ENCODE assay signal across 30 mouse cellular contexts in the genomic region with DNA sequence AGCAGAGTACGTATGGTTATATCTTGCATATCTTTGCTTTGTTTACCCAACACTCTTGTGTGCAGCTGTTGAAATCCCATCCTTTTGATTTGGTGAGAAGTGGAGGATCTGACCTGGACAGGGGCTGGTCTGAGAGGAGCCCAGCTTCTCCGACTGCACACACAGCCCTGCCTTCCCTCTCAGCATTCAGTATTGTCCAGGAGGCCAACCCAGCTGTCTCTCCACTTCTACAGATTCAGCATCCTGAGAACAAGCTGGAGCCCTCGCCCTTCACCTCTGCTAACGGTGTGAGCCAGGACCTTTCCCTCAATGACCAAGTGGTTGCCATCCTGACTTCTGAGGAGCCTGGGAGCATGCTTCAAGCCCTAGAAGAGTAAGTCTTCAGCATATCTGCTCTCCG. TPM values are rescaled to one million over a fixed set of nuclear protein-coding genes. Genes with fewer than 3 reads are reported as not detected.
"Had no signal": no experiment of that assay in that cellular context is flagged by ENCODE, and none has a peak within 500 bp of the region (broad histone marks: within the 10 kb centered on the region; RNA-seq: fewer than 3 reads in every experiment).

No protein-coding gene starts in this region.

- ATAC-seq: forebrain, embryonic 13.5 days; forebrain, embryonic 14.5 days; forebrain, embryonic 15.5 days; forebrain, embryonic 16.5 days; forebrain, postnatal 0 days had no signal

- H3K27me3 ChIP-seq: embryonic facial prominence, embryonic 12.5 days; embryonic facial prominence, embryonic 13.5 days; embryonic facial prominence, embryonic 15.5 days; forebrain, embryonic 12.5 days; forebrain, embryonic 13.5 days; forebrain, embryonic 15.5 days had no signal

- H3K9me3 ChIP-seq: embryonic facial prominence, embryonic 10.5 days; embryonic facial prominence, embryonic 12.5 days; embryonic facial prominence, embryonic 13.5 days; embryonic facial prominence, embryonic 15.5 days; forebrain, embryonic 10.5 days; forebrain, embryonic 12.5 days; forebrain, embryonic 13.5 days; forebrain, embryonic 15.5 days had no signal

- H3K4me3 ChIP-seq: embryonic facial prominence, embryonic 10.5 days; embryonic facial prominence, embryonic 12.5 days; embryonic facial prominence, embryonic 13.5 days; embryonic facial prominence, embryonic 15.5 days; erythroblast, embryonic 14.5 days; forebrain, embryonic 10.5 days; forebrain, embryonic 12.5 days; forebrain, embryonic 13.5 days; forebrain, embryonic 15.5 days; gastrocnemius, adult 2 months; heart, adult 2 months had no signal

- H3K4me1 ChIP-seq: embryonic facial prominence, embryonic 10.5 days; forebrain, embryonic 10.5 days; forebrain, embryonic 12.5 days had no signal

- DNase-seq: cerebellum, adult 2 months; cerebellum, adult 8-10 months; cerebellum, adult 9-10 months; cerebellum, adult 9-11 months; cerebellum, postnatal 10 days; cerebellum, postnatal 14 days; cerebellum, postnatal 25 days; cerebellum, postnatal 36 days; embryo, embryonic 11 days; forebrain, postnatal 0 days; gastrocnemius, adult 2 months; gastrocnemius, postnatal 10 days; gastrocnemius, postnatal 14 days; gastrocnemius, postnatal 25 days; gastrocnemius, postnatal 36 days; heart, adult 18-20 months; heart, adult 2 months had no signal

- H3K9ac ChIP-seq: embryonic facial prominence, embryonic 12.5 days; embryonic facial prominence, embryonic 13.5 days; embryonic facial prominence, embryonic 15.5 days; forebrain, embryonic 12.5 days; forebrain, embryonic 13.5 days; forebrain, embryonic 15.5 days; forebrain, postnatal 0 days had no signal

- H3K36me3 ChIP-seq: forebrain, embryonic 15.5 days had no signal

- H3K27ac ChIP-seq: embryonic facial prominence, embryonic 10.5 days; embryonic facial prominence, embryonic 12.5 days; embryonic facial prominence, embryonic 13.5 days; embryonic facial prominence, embryonic 15.5 days; forebrain, embryonic 10.5 days; forebrain, embryonic 12.5 days; forebrain, embryonic 13.5 days; forebrain, embryonic 15.5 days; gastrocnemius, adult 2 months; heart, adult 2 months had no signal

- H3K4me2 ChIP-seq: embryonic facial prominence, embryonic 12.5 days; embryonic facial prominence, embryonic 13.5 days; embryonic facial prominence, embryonic 15.5 days; forebrain, embryonic 12.5 days; forebrain, embryonic 13.5 days; forebrain, embryonic 15.5 days had no signal

RNA-seq across cellular contexts. Expression of gene Evc2, which starts 25.0 kb away (rescaled TPM):
- total RNA-seq: granulocyte monocyte progenitor cell, adult 5-6 weeks had no signal
- polyA plus RNA-seq: erythroblast, embryonic 14.5 days had no signal

RNA-seq across cellular contexts. Expression of gene Evc, which starts 26.6 kb away (rescaled TPM):
- total RNA-seq: common myeloid progenitor, adult 5-6 weeks; granulocyte monocyte progenitor cell, adult 5-6 weeks had no signal
